Mouse (Mus musculus) spleen, adult 2 months (tissue): ENCODE data around the gene Ldlrad3.

ENCODE experiments used
- CTCF ChIP-seq: fragments of 200-500 bp; IDR thresholded peaks from 2 replicates; pipeline ENCODE4 v1.5.1; 2011; ENCODE audit warnings: mild to moderate bottlenecking, inconsistent platforms; ENCODE audit not compliant: insufficient read depth, insufficient read length, insufficient replicate concordance; ENCODE audit errors: extremely low read depth
- POLR2A ChIP-seq: fragments of 200-500 bp; IDR thresholded peaks from 2 replicates; pipeline ENCODE4 v1.6.1; 2011; ENCODE audit warnings: low read depth, low read length, inconsistent platforms

- no peak for TF ChIP-seq CTCF
- TF ChIP-seq POLR2A = no peak
Observed at GRCm38 (mm10) chr2:102082782-102083181, 103.4 kb downstream of the Ldlrad3 start.
